Mouse (Mus musculus) CH12.LX (cell line): ENCODE measurements at regions not wholly inside any gene's neighbourhood (a gene's known extent, or its start where the extent isn't known, plus 50 kb on each side); places are given as distances from the start of the nearest gene placed in this dataset.

ENCODE experiments used
- DNase-seq: peaks from one replicate; pipeline ENCODE4 v3.0.0-alpha.2; 2013; ENCODE audit errors: extremely low read depth
- H3K27ac ChIP-seq: 2 replicates; pipeline ENCODE4 v1.5.1; 2012; ENCODE audit warnings: low read depth, mild to moderate bottlenecking, control low read depth, moderate library complexity; ENCODE audit not compliant: insufficient read depth
- H3K27me3 ChIP-seq: replicated peaks from 2 replicates; pipeline ENCODE3; 2012; ENCODE audit warnings: inconsistent platforms
- H3K36me3 ChIP-seq, 2 experiments: replicated peaks in 1 of 2; 2 replicates each; pipeline versions ENCODE3 to v1.6.1; 2012; ENCODE audit warnings: inconsistent platforms in 1 of 2, low read length in 1 of 2, mild to moderate bottlenecking in 1 of 2, mixed read lengths in 1 of 2, moderate library complexity in 1 of 2; ENCODE audit not compliant: control insufficient read depth in 1 of 2, insufficient read depth in 1 of 2
- H3K4me1 ChIP-seq, 2 experiments: 2 replicates each; pipeline ENCODE4 v1.6.1; 2012; ENCODE audit warnings: inconsistent platforms in 1 of 2, moderate library complexity in 1 of 2; ENCODE audit not compliant: insufficient read depth in 2 of 2, control insufficient read depth in 1 of 2
- H3K4me2 ChIP-seq: 2 replicates; pipeline ENCODE4 v1.6.1; 2012; ENCODE audit warnings: low read depth, mild to moderate bottlenecking, control low read depth; ENCODE audit not compliant: poor library complexity, insufficient read depth, severe bottlenecking
- H3K4me3 ChIP-seq, 3 experiments: fragments of 150-350 bp in 1 of 3; sonication (generic) in 1 of 3; replicated peaks in 1 of 3; 2 replicates each; pipeline versions ENCODE3 to v1.5.1; 2011 to 2012; ENCODE audit warnings: low read depth in 2 of 3, low read length in 2 of 3, mild to moderate bottlenecking in 2 of 3, moderate library complexity in 2 of 3, control low read depth in 1 of 3, improper control_type of control experiment in 1 of 3, inconsistent platforms in 1 of 3, mixed read lengths in 1 of 3; ENCODE audit not compliant: poor library complexity in 1 of 3
- H3K79me2 ChIP-seq: replicated peaks from 2 replicates; pipeline ENCODE4 v1.6.1; 2012; ENCODE audit warnings: mild to moderate bottlenecking, moderate library complexity; ENCODE audit not compliant: control insufficient read depth, poor library complexity, insufficient read depth, severe bottlenecking; ENCODE audit errors: extremely low read depth
- H3K9ac ChIP-seq: 2 replicates; pipeline ENCODE4 v1.6.1; 2012; ENCODE audit warnings: low read depth, mild to moderate bottlenecking, control low read depth, moderate library complexity; ENCODE audit not compliant: insufficient read depth
- H3K9me3 ChIP-seq: replicated peaks from 2 replicates; pipeline ENCODE3; 2012; ENCODE audit warnings: low read length, inconsistent platforms, mixed read lengths
- CHD2 ChIP-seq: IDR thresholded peaks from 2 replicates; pipeline ENCODE4 v1.6.1; 2011; ENCODE audit warnings: low read length, improper control_type of control experiment
- ETS1 ChIP-seq: conservative IDR thresholded peaks from 2 replicates; pipeline ENCODE4 v1.6.1; 2012; ENCODE audit warnings: low read depth, mild to moderate bottlenecking, inconsistent platforms, low read length, improper control_type of control experiment, moderate library complexity
- MAFK ChIP-seq: IDR thresholded peaks from 2 replicates; pipeline ENCODE4 v1.6.1; 2011; ENCODE audit warnings: low read length, improper control_type of control experiment; ENCODE audit not compliant: insufficient replicate concordance
- MAZ ChIP-seq: IDR thresholded peaks from 2 replicates; pipeline ENCODE4 v1.6.1; 2012; ENCODE audit warnings: low read depth, mild to moderate bottlenecking, inconsistent platforms, low read length, improper control_type of control experiment, moderate library complexity
- MXI1 ChIP-seq: IDR thresholded peaks from 2 replicates; pipeline ENCODE4 v1.6.1; 2011; ENCODE audit warnings: mild to moderate bottlenecking, low read depth, low read length, improper control_type of control experiment
- MYC ChIP-seq: IDR thresholded peaks from 2 replicates; pipeline ENCODE4 v1.6.1; 2011; ENCODE audit warnings: low read depth, mild to moderate bottlenecking, improper control_type of control experiment, low read length
- NRF1 ChIP-seq: IDR thresholded peaks from 2 replicates; pipeline ENCODE4 v1.6.1; 2014; ENCODE audit warnings: low read depth, mild to moderate bottlenecking, inconsistent platforms, low read length, improper control_type of control experiment, moderate library complexity
- PAX5 ChIP-seq: IDR thresholded peaks from 2 replicates; pipeline ENCODE4 v1.6.1; 2012; ENCODE audit warnings: low read length, inconsistent platforms, mixed read lengths
- POLR2A ChIP-seq: IDR thresholded peaks from 2 replicates; pipeline ENCODE4 v1.6.1; 2011; ENCODE audit warnings: low read depth, mild to moderate bottlenecking, improper control_type of control experiment, low read length
- POLR2AphosphoS2 ChIP-seq: IDR thresholded peaks from 2 replicates; pipeline ENCODE4 v1.6.1; 2011; ENCODE audit warnings: low read depth, low read length, improper control_type of control experiment
- RAD21 ChIP-seq: IDR thresholded peaks from 2 replicates; pipeline ENCODE4 v1.6.1; 2011; ENCODE audit warnings: low read depth, mild to moderate bottlenecking, low read length, improper control_type of control experiment, moderate library complexity
- RCOR1 ChIP-seq: conservative IDR thresholded peaks from 2 replicates; pipeline ENCODE4 v1.6.1; 2012; ENCODE audit warnings: low read depth, mild to moderate bottlenecking, inconsistent platforms, low read length, improper control_type of control experiment
- SIN3A ChIP-seq: IDR thresholded peaks from 2 replicates; pipeline ENCODE4 v1.6.1; 2012; ENCODE audit warnings: low read length, improper control_type of control experiment, inconsistent platforms
- SMC3 ChIP-seq: IDR thresholded peaks from 2 replicates; pipeline ENCODE4 v1.6.1; 2011; ENCODE audit warnings: low read depth, low read length, improper control_type of control experiment
- TCF12 ChIP-seq: IDR thresholded peaks from 2 replicates; pipeline ENCODE4 v1.6.1; 2014; ENCODE audit warnings: low read depth, mild to moderate bottlenecking, inconsistent platforms, low read length, improper control_type of control experiment
- ZKSCAN1 ChIP-seq: IDR thresholded peaks from 2 replicates; pipeline ENCODE4 v1.6.1; 2012; ENCODE audit warnings: low read depth, inconsistent platforms, low read length, improper control_type of control experiment, borderline replicate concordance
- ZNF384 ChIP-seq: IDR thresholded peaks from 2 replicates; pipeline ENCODE4 v1.6.1; 2012; ENCODE audit warnings: low read depth, low read length, improper control_type of control experiment, inconsistent platforms
- dilution Hi-C: fragments of 300-500 bp; cut with MboI; formaldehyde crosslinking; loops from 2 replicates; pipeline ENCODE4 v1.14.3; 2020; ENCODE audit warnings: low sequenced_read_pairs; ENCODE audit not compliant: extremely low pct_unique_long_range_greater_than_20kb, extremely low pct_ligation_motif_present
- in situ Hi-C: fragments of 300-500 bp; cut with MboI; formaldehyde crosslinking; loops from 3 replicates; pipeline ENCODE4 v1.14.3; 2019; ENCODE audit warnings: low sequenced_read_pairs, low pct_ligation_motif_present, low pct_unique_long_range_greater_than_20kb, mixed read lengths

- no peaks in the 10 kb centered on the region for H3K36me3 ChIP-seq
- DNase-seq: no peak
- no peaks in the 10 kb centered on the region for H3K79me2 ChIP-seq
- no peak overlapping the region for H3K9ac ChIP-seq
- peaks cover 2% of the 10 kb centered on the region for H3K27me3 ChIP-seq
- TF ChIP-seq SIN3A (no peak), MXI1 (no peak), MAFK (no peak), MAZ (no peak), ZKSCAN1 (no peak), RCOR1 (no peak), RAD21 (no peak), TCF12 (no peak), PAX5 (no peak), NRF1 (no peak), CHD2 (no peak), SMC3 (no peak), MYC (no peak)
- no peaks in the 10 kb centered on the region for H3K9me3 ChIP-seq
- in situ Hi-C loops: no loop called here
- H3K4me2 ChIP-seq: no peak overlapping the region
- H3K4me1 ChIP-seq: no peaks in the 10 kb centered on the region
- dilution Hi-C loops: no loop called here
- no peak overlapping the region for H3K4me3 ChIP-seq
- no peak overlapping the region for H3K27ac ChIP-seq
Observed at GRCm38 (mm10) chr12:97888801-97889455, 370.3 kb downstream of the Galc start.

GRCm38 (mm10) chr12:97888291-97888800 is 370.9 kb downstream of the Galc start:
- no peak for TF ChIP-seq POLR2AphosphoS2
- TF ChIP-seq ETS1: no peak
- no peak for TF ChIP-seq POLR2A
- no peak for TF ChIP-seq RCOR1
- TF ChIP-seq ZNF384: no peak
- DNase-seq: no peak
- H3K36me3 ChIP-seq: no peaks in the 10 kb centered on the region
- no peaks in the 10 kb centered on the region for H3K79me2 ChIP-seq
- H3K4me3 ChIP-seq: no peak overlapping the region
- no peak overlapping the region for H3K9ac ChIP-seq
- no peaks in the 10 kb centered on the region for H3K4me1 ChIP-seq
- dilution Hi-C loops: no loop called here
- H3K27me3 ChIP-seq: peaks cover 2% of the 10 kb centered on the region
- H3K27ac ChIP-seq: no peak overlapping the region
- no peak overlapping the region for H3K4me2 ChIP-seq
- in situ Hi-C loops: no loop called here
- no peaks in the 10 kb centered on the region for H3K9me3 ChIP-seq
